In genomic region chr2:169297841-169298627, GRCm38 (mm10) we compare ENCODE assay signal across 8 mouse cellular contexts.
A peak's percentile ranks its signal among the peaks of the same experiment; 100 is the strongest.
DNase-seq lines count a peak whose midpoint lies in the region; ATAC-seq and TF ChIP-seq lines count a peak whose summit lies in the region.

No protein-coding gene starts in this region.

- H3K4me1 ChIP-seq in forebrain, embryonic 13.5 days: peaks cover 25% of the 10 kb centered on the region
- H3K4me1 ChIP-seq in hindbrain, embryonic 11.5 days (replicated peaks; ENCODE audit: control insufficient read depth, insufficient read depth, low read length): peaks cover 2% of the 10 kb centered on the region; the same call in 1 of the 2 replicates
- H3K4me1 ChIP-seq in limb, embryonic 12.5 days (replicated peaks): 0 out of 2 replicates have a peak, but pooled peaks cover 3% of the 10 kb centered on the region

- no peaks in the 10 kb centered on the region for H3K36me3 ChIP-seq in forebrain, embryonic 13.5 days (ENCODE audit: poor library complexity, severe bottlenecking)
- H3K36me3 ChIP-seq in hindbrain, embryonic 11.5 days (ENCODE audit: control insufficient read depth, insufficient read depth, low read length): no peaks in the 10 kb centered on the region
- H3K36me3 ChIP-seq in limb, embryonic 12.5 days: no peaks in the 10 kb centered on the region

- no peak for TF ChIP-seq CTCF in layer of hippocampus, adult 2 months (conservative IDR thresholded peaks at IDR 0.05)

- H3K4me2 ChIP-seq in forebrain, embryonic 13.5 days: peak overlapping the region; percentile 57
- H3K4me2 ChIP-seq in hindbrain, embryonic 11.5 days (replicated peaks; ENCODE audit: low read depth, low read length): peak overlapping the region; percentile 1; the same call in 1 of the 2 replicates
- peak overlapping the region; percentile 30; the same call in 1 of the 2 replicates for H3K4me2 ChIP-seq in limb, embryonic 12.5 days

- 4% methylated on average over 21 of the region's 21 CpGs for WGBS in forebrain, embryonic 13.5 days
- 17% methylated on average over 21 of the region's 21 CpGs for WGBS in hindbrain, embryonic 11.5 days
- 47% methylated on average over 21 of the region's 21 CpGs for WGBS in limb, embryonic 12.5 days

- no peaks in the 10 kb centered on the region for H3K9me3 ChIP-seq in forebrain, embryonic 13.5 days (replicated peaks)
- no peaks in the 10 kb centered on the region for H3K9me3 ChIP-seq in hindbrain, embryonic 11.5 days (ENCODE audit: control insufficient read depth, low read length)
- no peaks in the 10 kb centered on the region for H3K9me3 ChIP-seq in limb, embryonic 12.5 days

- ATAC-seq in forebrain, embryonic 13.5 days: peak; percentile 88
- ATAC-seq in hindbrain, embryonic 11.5 days (ENCODE audit: low FRiP score): peak; percentile 95
- ATAC-seq in limb, embryonic 12.5 days (ENCODE audit: insufficient number of reproducible peaks, insufficient read depth, low FRiP score, low TSS enrichment, low read depth): no peak
- no peak for ATAC-seq in activated CD4-positive, CD25-positive, alpha-beta regulatory T cell, adult 4 months

- H3K9ac ChIP-seq in forebrain, embryonic 13.5 days: peak overlapping the region; percentile 51
- H3K9ac ChIP-seq in hindbrain, embryonic 11.5 days (ENCODE audit: low read depth, low read length): peak overlapping the region; percentile 42; the same call in 1 of the 2 replicates
- no peak overlapping the region for H3K9ac ChIP-seq in limb, embryonic 12.5 days (replicated peaks)

- H3K4me3 ChIP-seq in layer of hippocampus, adult 2 months: peak overlapping the region; percentile 44
- peak overlapping the region; percentile 25 for H3K4me3 ChIP-seq in forebrain, embryonic 13.5 days
- no peak overlapping the region for H3K4me3 ChIP-seq in hindbrain, embryonic 11.5 days (ENCODE audit: low read depth, low read length)
- H3K4me3 ChIP-seq in limb, embryonic 12.5 days (replicated peaks): no peak overlapping the region

- DNase-seq in layer of hippocampus, adult 2 months (ENCODE audit: low spot score in 2 of 2): no peak
- DNase-seq in layer of hippocampus, adult 11-12 months (ENCODE audit: low spot score): no peak
- DNase-seq in hindbrain, embryonic 11.5 days (ENCODE audit: low spot score): peak; percentile 87
- DNase-seq in ovary, adult 18-20 months (ENCODE audit: low spot score): peak; percentile 32
- DNase-seq in spleen, postnatal 36 days (ENCODE audit: low spot score in 2 of 2): no peak

- no peaks in the 10 kb centered on the region for H3K27me3 ChIP-seq in forebrain, embryonic 13.5 days
- no peaks in the 10 kb centered on the region for H3K27me3 ChIP-seq in hindbrain, embryonic 11.5 days (ENCODE audit: control insufficient read depth, insufficient read depth, low read length)
- no peaks in the 10 kb centered on the region for H3K27me3 ChIP-seq in limb, embryonic 12.5 days

- H3K27ac ChIP-seq in layer of hippocampus, adult 2 months: peak overlapping the region; percentile 8; the same call in 1 of the 2 replicates
- H3K27ac ChIP-seq in forebrain, embryonic 13.5 days: peak overlapping the region; percentile 78
- H3K27ac ChIP-seq in hindbrain, embryonic 11.5 days (ENCODE audit: low read depth, low read length): peak overlapping the region; percentile 81
- no peak overlapping the region for H3K27ac ChIP-seq in limb, embryonic 12.5 days

Comparison
In these comparisons a context has a peak if more than half of its experiments do, and no peak if none do; other contexts are left out.
1. DNase-seq: peak in hindbrain, embryonic 11.5 days (single experiment) and ovary, adult 18-20 months (single experiment); none in layer of hippocampus, adult 2 months (0 of 2), layer of hippocampus, adult 11-12 months (single experiment) and spleen, postnatal 36 days (0 of 2).
2. H3K4me3 ChIP-seq: peak in layer of hippocampus, adult 2 months (single experiment) and forebrain, embryonic 13.5 days (single experiment); none in hindbrain, embryonic 11.5 days (single experiment) and limb, embryonic 12.5 days (single experiment).
3. ATAC-seq: peak in forebrain, embryonic 13.5 days (single experiment) and hindbrain, embryonic 11.5 days (single experiment); none in limb, embryonic 12.5 days (single experiment) and activated CD4-positive, CD25-positive, alpha-beta regulatory T cell, adult 4 months (single experiment).
4. H3K4me2 ChIP-seq: peak in every context shown above with its lines; median percentile 57 in forebrain, embryonic 13.5 days; 30 in limb, embryonic 12.5 days; 1 in hindbrain, embryonic 11.5 days.